27 mouse cellular contexts compared by ENCODE assay signal in the genomic region with DNA sequence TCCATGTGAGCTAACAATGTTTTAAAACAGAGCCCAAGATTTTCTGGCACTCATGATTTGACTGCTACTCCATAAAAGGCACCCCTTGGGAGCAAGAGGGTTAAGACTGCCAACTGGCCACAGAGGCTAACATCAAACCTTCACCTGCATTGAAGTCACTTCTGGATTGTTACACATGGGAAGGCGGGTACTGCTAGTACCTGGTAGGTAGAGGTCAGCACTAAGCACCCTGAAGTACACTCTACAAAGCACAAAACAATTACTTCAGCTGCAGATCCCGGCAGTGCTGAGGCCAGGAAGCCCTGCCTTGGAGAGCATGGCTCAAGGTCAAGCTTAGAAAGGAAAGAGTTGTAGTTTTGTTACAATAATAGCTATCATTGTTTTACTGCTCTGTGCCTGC. TPM values are rescaled to one million over a fixed set of nuclear protein-coding genes. Genes with fewer than 3 reads are reported as not detected.
A peak's percentile ranks its signal among the peaks of the same experiment; 100 is the strongest.
DNase-seq lines count a peak whose midpoint lies in the region; ATAC-seq and TF ChIP-seq lines count a peak whose summit lies in the region.
"Had no signal": no experiment of that assay in that cellular context is flagged by ENCODE, and none has a peak within 500 bp of the region (broad histone marks: within the 10 kb centered on the region; RNA-seq: fewer than 3 reads in every experiment).

No protein-coding gene starts in this region.

- no peak for TF ChIP-seq CTCF in intestine, postnatal 0 days (IDR thresholded peaks at IDR 0.05; ENCODE audit: low read depth)

- 0 out of 2 replicates have a peak, but pooled peaks have one; percentile 41 for ATAC-seq in intestine, embryonic 15.5 days
- ATAC-seq in intestine, postnatal 0 days = no peak
- ATAC-seq: activated CD4-positive, CD25-positive, alpha-beta regulatory T cell, adult 4 months; forebrain, postnatal 0 days; hindbrain, postnatal 0 days; liver, embryonic 12.5 days; midbrain, embryonic 16.5 days had no signal

- 64% methylated on average over 2 of the region's 2 CpGs for WGBS in intestine, embryonic 15.5 days
- WGBS in intestine, postnatal 0 days = 57% methylated on average over 2 of the region's 2 CpGs

- 0 out of 2 replicates have a peak, but pooled peaks cover 4% of the 10 kb centered on the region for H3K36me3 ChIP-seq in intestine, embryonic 15.5 days
- peaks cover 7% of the 10 kb centered on the region; the same call in 1 of the 2 replicates for H3K36me3 ChIP-seq in intestine, postnatal 0 days (ENCODE audit: control insufficient read depth, insufficient read depth)

- DNase-seq in heart, adult 11 months = peak; percentile 68
- no peak for DNase-seq in heart, postnatal 14 days
- DNase-seq in lung, postnatal 36 days = peak; percentile 49
- no peak for DNase-seq in lung, postnatal 10 days
- DNase-seq in spleen, adult 18-20 months = no peak
- DNase-seq: cerebellum, adult 11-12 months; cerebellum, postnatal 14 days; forebrain, postnatal 0 days; gastrocnemius, postnatal 36 days; kidney, adult 18-20 months; kidney, postnatal 25 days; retina, postnatal 1 day; right cerebral cortex, postnatal 25 days; thymus, postnatal 25 days had no signal

- H3K27ac ChIP-seq in intestine, embryonic 15.5 days = no peak overlapping the region
- no peak overlapping the region for H3K27ac ChIP-seq in intestine, postnatal 0 days (ENCODE audit: low read depth, low read length)
- H3K27ac ChIP-seq: embryonic facial prominence, embryonic 12.5 days; heart, embryonic 10.5 days; hindbrain, postnatal 0 days; layer of hippocampus, adult 2 months; limb, embryonic 13.5 days; liver, embryonic 12.5 days; midbrain, embryonic 10.5 days; neural tube, embryonic 13.5 days had no signal

- H3K27me3 ChIP-seq in intestine, embryonic 15.5 days (replicated peaks) = no peaks in the 10 kb centered on the region
- no peaks in the 10 kb centered on the region for H3K27me3 ChIP-seq in intestine, postnatal 0 days (replicated peaks; ENCODE audit: control insufficient read depth, insufficient read depth, low read length)
- H3K27me3 ChIP-seq: embryonic facial prominence, embryonic 12.5 days; limb, embryonic 13.5 days; liver, embryonic 12.5 days; neural tube, embryonic 13.5 days had no signal

- no peak overlapping the region for H3K4me3 ChIP-seq in intestine, embryonic 15.5 days (replicated peaks)
- H3K4me3 ChIP-seq in intestine, postnatal 0 days (ENCODE audit: low read depth, low read length) = no peak overlapping the region
- H3K4me3 ChIP-seq: embryonic facial prominence, embryonic 12.5 days; heart, embryonic 10.5 days; layer of hippocampus, adult 2 months; limb, embryonic 13.5 days; liver, embryonic 12.5 days; midbrain, embryonic 10.5 days; myocyte; neural tube, embryonic 13.5 days had no signal

- no peak overlapping the region for H3K4me2 ChIP-seq in intestine, embryonic 15.5 days (replicated peaks)
- no peak overlapping the region for H3K4me2 ChIP-seq in intestine, postnatal 0 days (replicated peaks; ENCODE audit: low read depth)
- H3K4me2 ChIP-seq: embryonic facial prominence, embryonic 12.5 days; limb, embryonic 13.5 days; liver, embryonic 12.5 days; neural tube, embryonic 13.5 days had no signal

- no peak overlapping the region for H3K9ac ChIP-seq in intestine, embryonic 15.5 days
- no peak overlapping the region for H3K9ac ChIP-seq in intestine, postnatal 0 days (ENCODE audit: low read depth, low read length)
- H3K9ac ChIP-seq: embryonic facial prominence, embryonic 12.5 days; forebrain, postnatal 0 days; limb, embryonic 13.5 days; liver, embryonic 12.5 days; neural tube, embryonic 13.5 days had no signal

- intact Hi-C loops in heart, postnatal 14 days (cut with DNase I) = no loop called here

- no peaks in the 10 kb centered on the region for H3K4me1 ChIP-seq in intestine, embryonic 15.5 days (replicated peaks)
- H3K4me1 ChIP-seq in intestine, postnatal 0 days (replicated peaks; ENCODE audit: control insufficient read depth, insufficient read depth, low read length) = no peaks in the 10 kb centered on the region
- H3K4me1 ChIP-seq: embryonic facial prominence, embryonic 12.5 days; heart, embryonic 10.5 days; midbrain, embryonic 10.5 days; neural tube, embryonic 13.5 days had no signal

- H3K9me3 ChIP-seq in intestine, embryonic 15.5 days = no peaks in the 10 kb centered on the region
- H3K9me3 ChIP-seq in intestine, postnatal 0 days (ENCODE audit: control insufficient read depth) = no peaks in the 10 kb centered on the region
- H3K9me3 ChIP-seq: embryonic facial prominence, embryonic 12.5 days; heart, embryonic 10.5 days; limb, embryonic 13.5 days; liver, embryonic 12.5 days; midbrain, embryonic 10.5 days; neural tube, embryonic 13.5 days had no signal

RNA-seq across cellular contexts. Expression of a gene that starts 16.2 kb away (rescaled TPM):
- 100 to 1,000 TPM; 622 to 682 TPM for total RNA-seq in heart, postnatal 14 days (2021)
- 406 and 450 TPM in 2 replicates for polyA plus RNA-seq in intestine, embryonic 15.5 days (2015; fragmentation: Nextera tagmentation; extraction: Ambion mirVana)
- polyA plus RNA-seq in intestine, postnatal 0 days (2015; fragmentation: Nextera tagmentation; extraction: Ambion mirVana) = 262 and 264 TPM in 2 replicates

RNA-seq across cellular contexts. Expression of a gene that starts 16.5 kb away (rescaled TPM):
- total RNA-seq in heart, postnatal 14 days (2021) = 10 to 100 TPM; 34.6 to 36.3 TPM
- 16.8 and 17.1 TPM in 2 replicates for polyA plus RNA-seq in intestine, embryonic 15.5 days (2015; fragmentation: Nextera tagmentation; extraction: Ambion mirVana)
- 23.4 and 24.9 TPM in 2 replicates for polyA plus RNA-seq in intestine, postnatal 0 days (2015; fragmentation: Nextera tagmentation; extraction: Ambion mirVana)

RNA-seq across cellular contexts. Expression of a gene that starts 44.3 kb away (rescaled TPM):
- 10 to 100 TPM; 33.7 to 35.7 TPM for total RNA-seq in heart, postnatal 14 days (2021)
- 121 and 130 TPM in 2 replicates for polyA plus RNA-seq in intestine, embryonic 15.5 days (2015; fragmentation: Nextera tagmentation; extraction: Ambion mirVana)
- 72.3 and 74.5 TPM in 2 replicates for polyA plus RNA-seq in intestine, postnatal 0 days (2015; fragmentation: Nextera tagmentation; extraction: Ambion mirVana)

RNA-seq across cellular contexts. Expression of a gene that starts 48.5 kb away (rescaled TPM):
- total RNA-seq in heart, postnatal 14 days (2021) = 10 to 100 TPM; 56.8 to 60.5 TPM
- polyA plus RNA-seq in intestine, embryonic 15.5 days (2015; fragmentation: Nextera tagmentation; extraction: Ambion mirVana) = 5.0 and 6.9 TPM in 2 replicates
- polyA plus RNA-seq in intestine, postnatal 0 days (2015; fragmentation: Nextera tagmentation; extraction: Ambion mirVana) = 7.2 and 7.6 TPM in 2 replicates

Comparison
In these comparisons a context has a peak if more than half of its experiments do, and no peak if none do; other contexts are left out.
1. DNase-seq: peak in heart, adult 11 months (single experiment) and lung, postnatal 36 days (single experiment); none in heart, postnatal 14 days (0 of 2), lung, postnatal 10 days (single experiment) and spleen, adult 18-20 months (0 of 2).